Mouse (Mus musculus): ENCODE results near the gene Traip. TPM values are rescaled to one million over a fixed set of nuclear protein-coding genes. Genes with fewer than 3 reads are reported as not detected.

Traip gene
- total and polyA plus RNA-seq, 3 experiments = 0.37 to 1.2 (median 0.70) TPM

GRCm38 (mm10) chr9:107961351-107961762 lies 11.4 kb downstream of the Traip start:
- intact Hi-C loops (cut with DNase I) = loop anchor here (5.0 kb wide), 1 partner anchor 41 kb away; the partner anchor contains the start of gene Ip6k1
- Histone ChIP-seq H3K36me3 (ENCODE audit: control insufficient read depth, insufficient read depth, low read length) (no peaks in the 10 kb centered on the region), H3K27ac (no peak overlapping the region), H3K9ac (ENCODE audit: low read depth, low read length) (no peak overlapping the region), H3K27me3 (ENCODE audit: control insufficient read depth, insufficient read depth, low read length) (no peaks in the 10 kb centered on the region), H3K4me1 (ENCODE audit: control insufficient read depth, insufficient read depth, low read length) (peaks cover 6% of the 10 kb centered on the region), H3K79me2 (replicated peaks; ENCODE audit: control insufficient read depth, insufficient read depth, low read length) (no peaks in the 10 kb centered on the region), H3K4me3 (no peak overlapping the region)
- 89% methylated on average over 10 of the region's 10 CpGs for WGBS
- TF ChIP-seq EP300 (IDR thresholded peaks at IDR 0.05; ENCODE audit: insufficient read depth, low read depth, low read length) = no peak
- TF ChIP-seq POLR2A (IDR thresholded peaks at IDR 0.05; ENCODE audit: insufficient read depth, low read depth, low read length) = no peak
- TF ChIP-seq CTCF (IDR thresholded peaks at IDR 0.05) = no peak
- DNase-seq = no peak

- peak in 1 of 2 experiments; percentile 31 for DNase-seq
- Histone ChIP-seq H3K4me3 (no peak overlapping the region), H3K79me2 (replicated peaks; ENCODE audit: control insufficient read depth, insufficient read depth, low read length) (no peaks in the 10 kb centered on the region), H3K27ac (no peak overlapping the region), H3K27me3 (ENCODE audit: control insufficient read depth, insufficient read depth, low read length) (no peaks in the 10 kb centered on the region), H3K9ac (ENCODE audit: low read depth, low read length) (no peak overlapping the region), H3K4me1 (ENCODE audit: control insufficient read depth, insufficient read depth, low read length) (peaks cover 10% of the 10 kb centered on the region), H3K36me3 (ENCODE audit: control insufficient read depth, insufficient read depth, low read length) (no peaks in the 10 kb centered on the region)
- TF ChIP-seq POLR2A (IDR thresholded peaks at IDR 0.05; ENCODE audit: insufficient read depth, low read depth, low read length) = no peak
- TF ChIP-seq CTCF (IDR thresholded peaks at IDR 0.05) = peak; percentile 55
- intact Hi-C loops (cut with DNase I) = loop anchor here (2.0 to 5.0 kb wide), 2 partner anchors 40 to 57 kb away; partner anchors contain the start of gene Ip6k1
- 45% methylated on average over 5 of the region's 5 CpGs for WGBS
These were observed 11.9 kb downstream of the Traip start for GRCm38 (mm10) chr9:107961881-107962280.

GRCm38 (mm10) chr9:107962916-107963315 lies 13.0 kb downstream of the Traip start:
- no peaks in the 10 kb centered on the region for H3K79me2 ChIP-seq (replicated peaks; ENCODE audit: control insufficient read depth, insufficient read depth, low read length)
- no peaks in the 10 kb centered on the region for H3K27me3 ChIP-seq (ENCODE audit: control insufficient read depth, insufficient read depth, low read length)
- H3K27ac ChIP-seq = no peak overlapping the region
- no peak for DNase-seq
- no peaks in the 10 kb centered on the region for H3K36me3 ChIP-seq (ENCODE audit: control insufficient read depth, insufficient read depth, low read length)
- H3K4me3 ChIP-seq = no peak overlapping the region
- TF ChIP-seq EP300 (IDR thresholded peaks at IDR 0.05; ENCODE audit: insufficient read depth, low read depth, low read length) (no peak), POLR2A (IDR thresholded peaks at IDR 0.05; ENCODE audit: insufficient read depth, low read depth, low read length) (no peak), CTCF (IDR thresholded peaks at IDR 0.05) (no peak)
- H3K9ac ChIP-seq (ENCODE audit: low read depth, low read length) = no peak overlapping the region
- peaks cover 13% of the 10 kb centered on the region for H3K4me1 ChIP-seq (ENCODE audit: control insufficient read depth, insufficient read depth, low read length)
- WGBS = 96% methylated on average over 9 of the region's 9 CpGs
- intact Hi-C loops (cut with DNase I) = loop anchor here (1.0 to 5.0 kb wide), 5 partner anchors 23 to 105 kb away; partner anchors contain the start of genes Amigo3 and Ip6k1

GRCm38 (mm10) chr9:107963700-107964099 lies 13.8 kb downstream of the Traip start:
- peak; percentile 80 to 81 for DNase-seq
- Histone ChIP-seq H3K27ac (peak overlapping the region; percentile 45; the same call in 1 of the 2 replicates), H3K36me3 (ENCODE audit: control insufficient read depth, insufficient read depth, low read length) (no peaks in the 10 kb centered on the region), H3K4me3 (no peak overlapping the region), H3K79me2 (replicated peaks; ENCODE audit: control insufficient read depth, insufficient read depth, low read length) (no peaks in the 10 kb centered on the region), H3K27me3 (ENCODE audit: control insufficient read depth, insufficient read depth, low read length) (no peaks in the 10 kb centered on the region), H3K4me1 (ENCODE audit: control insufficient read depth, insufficient read depth, low read length) (peaks cover 13% of the 10 kb centered on the region), H3K9ac (ENCODE audit: low read depth, low read length) (no peak overlapping the region)
- 8% methylated on average over 5 of the region's 5 CpGs for WGBS
- intact Hi-C loops (cut with DNase I) = loop anchor here (1.0 to 5.0 kb wide), 5 partner anchors 23 to 105 kb away; partner anchors contain the start of genes Amigo3 and Ip6k1
- TF ChIP-seq POLR2A (IDR thresholded peaks at IDR 0.05; ENCODE audit: insufficient read depth, low read depth, low read length) = 0 out of 2 replicates have a peak, but pooled peaks have one; percentile 36
- peak; percentile 99 for TF ChIP-seq CTCF (IDR thresholded peaks at IDR 0.05)
- TF ChIP-seq EP300 (IDR thresholded peaks at IDR 0.05; ENCODE audit: insufficient read depth, low read depth, low read length) = peak; percentile 99

- WGBS = 81% methylated on average over 9 of the region's 9 CpGs
- TF ChIP-seq CTCF (IDR thresholded peaks at IDR 0.05) = no peak
- no peak for TF ChIP-seq POLR2A (IDR thresholded peaks at IDR 0.05; ENCODE audit: insufficient read depth, low read depth, low read length)
- no peak for TF ChIP-seq EP300 (IDR thresholded peaks at IDR 0.05; ENCODE audit: insufficient read depth, low read depth, low read length)
- H3K36me3 ChIP-seq (ENCODE audit: control insufficient read depth, insufficient read depth, low read length) = no peaks in the 10 kb centered on the region
- DNase-seq = no peak
- intact Hi-C loops (cut with DNase I) = loop anchor here (5.0 kb wide), 1 partner anchor 38 kb away; the partner anchor contains the start of gene Ip6k1
- H3K9ac ChIP-seq (ENCODE audit: low read depth, low read length) = no peak overlapping the region
- H3K27me3 ChIP-seq (ENCODE audit: control insufficient read depth, insufficient read depth, low read length) = no peaks in the 10 kb centered on the region
- peaks cover 13% of the 10 kb centered on the region for H3K4me1 ChIP-seq (ENCODE audit: control insufficient read depth, insufficient read depth, low read length)
- no peaks in the 10 kb centered on the region for H3K79me2 ChIP-seq (replicated peaks; ENCODE audit: control insufficient read depth, insufficient read depth, low read length)
- H3K27ac ChIP-seq = no peak overlapping the region; the same call in 1 of the 2 replicates
- no peak overlapping the region for H3K4me3 ChIP-seq
These were observed 14.7 kb downstream of the Traip start for GRCm38 (mm10) chr9:107964681-107965080.

- H3K79me2 ChIP-seq (replicated peaks; ENCODE audit: control insufficient read depth, insufficient read depth, low read length) = no peaks in the 10 kb centered on the region
- H3K27ac ChIP-seq = peak overlapping the region; percentile 66
- H3K4me1 ChIP-seq (ENCODE audit: control insufficient read depth, insufficient read depth, low read length) = peaks cover 13% of the 10 kb centered on the region
- DNase-seq = no peak
- no peaks in the 10 kb centered on the region for H3K27me3 ChIP-seq (ENCODE audit: control insufficient read depth, insufficient read depth, low read length)
- no peak overlapping the region for H3K4me3 ChIP-seq
- intact Hi-C loops (cut with DNase I) = no loop called here
- TF ChIP-seq EP300 (IDR thresholded peaks at IDR 0.05; ENCODE audit: insufficient read depth, low read depth, low read length) = 0 out of 2 replicates have a peak, but pooled peaks have one; percentile 23
- no peak for TF ChIP-seq CTCF (IDR thresholded peaks at IDR 0.05)
- TF ChIP-seq POLR2A (IDR thresholded peaks at IDR 0.05; ENCODE audit: insufficient read depth, low read depth, low read length) = peak; percentile 59
- H3K9ac ChIP-seq (ENCODE audit: low read depth, low read length) = no peak overlapping the region
- WGBS = 46% methylated on average over 10 of the region's 10 CpGs
- no peaks in the 10 kb centered on the region for H3K36me3 ChIP-seq (ENCODE audit: control insufficient read depth, insufficient read depth, low read length)
These were observed 16.7 kb downstream of the Traip start for GRCm38 (mm10) chr9:107966676-107967075.

All from heart, adult 2 months (tissue).